Comparison of ENCODE assay signal across 15 mouse cellular contexts in the genomic region with DNA sequence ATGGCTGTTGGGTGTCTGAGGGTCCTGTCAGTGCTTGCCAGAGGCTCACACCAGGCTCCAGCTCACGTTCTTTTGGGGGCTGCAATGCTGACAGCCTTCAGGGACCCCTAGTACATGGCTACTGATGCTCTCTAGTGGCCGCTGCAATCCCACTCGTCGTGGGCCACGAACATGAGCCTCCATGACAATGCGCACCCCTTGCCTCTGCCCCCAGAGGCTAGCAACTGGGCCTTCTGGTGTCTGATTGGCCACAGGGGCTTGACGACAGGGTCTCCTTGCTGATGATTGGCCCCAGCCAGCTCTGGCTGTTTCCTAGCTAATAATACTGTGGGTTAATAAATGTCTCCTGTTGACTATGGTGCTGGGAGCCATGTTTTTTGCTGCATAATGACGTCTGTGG.
A peak's percentile ranks its signal among the peaks of the same experiment; 100 is the strongest.
DNase-seq lines count a peak whose midpoint lies in the region; ATAC-seq lines count a peak whose summit lies in the region.
"Had no signal": no experiment of that assay in that cellular context is flagged by ENCODE, and none has a peak within 500 bp of the region (broad histone marks: within the 10 kb centered on the region; RNA-seq: fewer than 3 reads in every experiment).

No protein-coding gene starts in this region.

- no peak overlapping the region for H3K4me3 ChIP-seq in intestine, embryonic 16.5 days (ENCODE audit: low read length)
- no peak overlapping the region for H3K4me3 ChIP-seq in intestine, embryonic 15.5 days (replicated peaks)
- no peak overlapping the region for H3K4me3 ChIP-seq in embryonic facial prominence, embryonic 11.5 days (ENCODE audit: low read depth, low read length)
- H3K4me3 ChIP-seq in limb, embryonic 13.5 days, result no peak overlapping the region
- H3K4me3 ChIP-seq in neural tube, embryonic 14.5 days (ENCODE audit: low read depth, low read length), result no peak overlapping the region
- H3K4me3 ChIP-seq in heart, embryonic 12.5 days, result no peak overlapping the region
- H3K4me3 ChIP-seq: stomach, embryonic 15.5 days had no signal

- peaks cover 13% of the 10 kb centered on the region for H3K4me1 ChIP-seq in intestine, embryonic 16.5 days (ENCODE audit: control insufficient read depth, insufficient read depth, low read length)
- H3K4me1 ChIP-seq in intestine, embryonic 15.5 days (replicated peaks), result peaks cover 7% of the 10 kb centered on the region
- no peaks in the 10 kb centered on the region for H3K4me1 ChIP-seq in embryonic facial prominence, embryonic 11.5 days (ENCODE audit: control insufficient read depth, insufficient read depth, low read length)
- H3K4me1 ChIP-seq in limb, embryonic 13.5 days, result peaks cover 18% of the 10 kb centered on the region
- H3K4me1 ChIP-seq in neural tube, embryonic 14.5 days (ENCODE audit: control insufficient read depth, insufficient read depth, low read length), result no peaks in the 10 kb centered on the region
- H3K4me1 ChIP-seq in heart, embryonic 12.5 days (replicated peaks), result peaks cover 12% of the 10 kb centered on the region
- H3K4me1 ChIP-seq: forebrain, embryonic 15.5 days; midbrain, embryonic 12.5 days; stomach, embryonic 15.5 days had no signal

- no peak for ATAC-seq in intestine, embryonic 16.5 days
- ATAC-seq in intestine, embryonic 15.5 days, result no peak
- ATAC-seq in embryonic facial prominence, embryonic 11.5 days (replicated peaks; ENCODE audit: insufficient number of reproducible peaks, low FRiP score, low TSS enrichment, low read depth), result no peak
- no peak for ATAC-seq in limb, embryonic 13.5 days (ENCODE audit: low FRiP score, low read depth)
- peak; percentile 57; the same call in 1 of the 2 replicates for ATAC-seq in neural tube, embryonic 14.5 days (ENCODE audit: low read depth)
- ATAC-seq in heart, embryonic 12.5 days (ENCODE audit: insufficient number of reproducible peaks, low FRiP score), result no peak
- ATAC-seq: forebrain, embryonic 15.5 days had no signal

- DNase-seq in embryonic facial prominence, embryonic 11.5 days (ENCODE audit: low spot score), result no peak
- no peak for DNase-seq in adrenal gland, adult (ENCODE audit: inconsistent age in 2 of 2, low spot score in 1 of 2)
- DNase-seq: gastrocnemius, postnatal 14 days; kidney, adult 2 months; lung, postnatal 10 days; right cerebral cortex, postnatal 25 days; thymus, postnatal 25 days had no signal

- no peaks in the 10 kb centered on the region for H3K27me3 ChIP-seq in intestine, embryonic 16.5 days (replicated peaks; ENCODE audit: control insufficient read depth, insufficient read depth, low read length)
- H3K27me3 ChIP-seq in intestine, embryonic 15.5 days (replicated peaks), result no peaks in the 10 kb centered on the region
- H3K27me3 ChIP-seq in embryonic facial prominence, embryonic 11.5 days (ENCODE audit: control insufficient read depth, insufficient read depth, low read length), result no peaks in the 10 kb centered on the region
- no peaks in the 10 kb centered on the region for H3K27me3 ChIP-seq in limb, embryonic 13.5 days
- no peaks in the 10 kb centered on the region for H3K27me3 ChIP-seq in neural tube, embryonic 14.5 days (ENCODE audit: control insufficient read depth, insufficient read depth, low read length)
- no peaks in the 10 kb centered on the region for H3K27me3 ChIP-seq in heart, embryonic 12.5 days (replicated peaks)
- H3K27me3 ChIP-seq: forebrain, embryonic 15.5 days; stomach, embryonic 15.5 days had no signal

- H3K9me3 ChIP-seq in intestine, embryonic 16.5 days (ENCODE audit: control insufficient read depth, low read length), result peaks cover 21% of the 10 kb centered on the region
- peaks cover 14% of the 10 kb centered on the region; the same call in 1 of the 2 replicates for H3K9me3 ChIP-seq in intestine, embryonic 15.5 days
- H3K9me3 ChIP-seq in embryonic facial prominence, embryonic 11.5 days (replicated peaks; ENCODE audit: control insufficient read depth, low read length), result peaks cover 16% of the 10 kb centered on the region
- peaks cover 50% of the 10 kb centered on the region for H3K9me3 ChIP-seq in limb, embryonic 13.5 days
- peaks cover 5% of the 10 kb centered on the region for H3K9me3 ChIP-seq in neural tube, embryonic 14.5 days (ENCODE audit: control insufficient read depth, low read length)
- peaks cover 47% of the 10 kb centered on the region for H3K9me3 ChIP-seq in heart, embryonic 12.5 days (replicated peaks)

- no peak overlapping the region for H3K9ac ChIP-seq in intestine, embryonic 16.5 days (ENCODE audit: low read depth, low read length)
- H3K9ac ChIP-seq in intestine, embryonic 15.5 days, result no peak overlapping the region
- no peak overlapping the region for H3K9ac ChIP-seq in embryonic facial prominence, embryonic 11.5 days (replicated peaks; ENCODE audit: low read length)
- H3K9ac ChIP-seq in limb, embryonic 13.5 days, result no peak overlapping the region
- no peak overlapping the region for H3K9ac ChIP-seq in neural tube, embryonic 14.5 days (replicated peaks; ENCODE audit: low read depth, low read length)
- H3K9ac ChIP-seq in heart, embryonic 12.5 days, result no peak overlapping the region
- H3K9ac ChIP-seq: forebrain, embryonic 15.5 days; midbrain, embryonic 12.5 days; stomach, embryonic 15.5 days had no signal

- 0 out of 2 replicates have a peak overlapping the region, but pooled peaks have one; percentile 39 for H3K27ac ChIP-seq in intestine, embryonic 16.5 days (ENCODE audit: low read length)
- no peak overlapping the region for H3K27ac ChIP-seq in intestine, embryonic 15.5 days
- 0 out of 2 replicates have a peak overlapping the region, but pooled peaks have one; percentile 31 for H3K27ac ChIP-seq in embryonic facial prominence, embryonic 11.5 days (replicated peaks; ENCODE audit: low read depth, low read length)
- peak overlapping the region; percentile 48; the same call in 1 of the 2 replicates for H3K27ac ChIP-seq in limb, embryonic 13.5 days
- peak overlapping the region; percentile 85; the same call in 1 of the 2 replicates for H3K27ac ChIP-seq in neural tube, embryonic 14.5 days (ENCODE audit: low read depth, low read length)
- no peak overlapping the region for H3K27ac ChIP-seq in heart, embryonic 12.5 days (ENCODE audit: poor library complexity, severe bottlenecking)
- H3K27ac ChIP-seq: forebrain, embryonic 15.5 days; midbrain, embryonic 12.5 days; stomach, embryonic 15.5 days had no signal

- 92% methylated on average over 8 of the region's 8 CpGs for WGBS in intestine, embryonic 16.5 days
- 89% methylated on average over 8 of the region's 8 CpGs for WGBS in intestine, embryonic 15.5 days
- 78% methylated on average over 8 of the region's 8 CpGs for WGBS in embryonic facial prominence, embryonic 11.5 days
- whole genome bisulfite sequencing in limb, embryonic 13.5 days, result 80% methylated on average over 8 of the region's 8 CpGs
- WGBS in neural tube, embryonic 14.5 days, result 61% methylated on average over 8 of the region's 8 CpGs
- 71% methylated on average over 8 of the region's 8 CpGs for WGBS in heart, embryonic 12.5 days

- no peaks in the 10 kb centered on the region for H3K36me3 ChIP-seq in intestine, embryonic 16.5 days (ENCODE audit: control insufficient read depth, insufficient read depth, low read length)
- H3K36me3 ChIP-seq in intestine, embryonic 15.5 days, result no peaks in the 10 kb centered on the region
- no peaks in the 10 kb centered on the region for H3K36me3 ChIP-seq in embryonic facial prominence, embryonic 11.5 days (replicated peaks; ENCODE audit: control insufficient read depth, insufficient read depth, low read depth, low read length)
- peaks cover 9% of the 10 kb centered on the region; the same call in 1 of the 2 replicates for H3K36me3 ChIP-seq in limb, embryonic 13.5 days
- no peaks in the 10 kb centered on the region for H3K36me3 ChIP-seq in neural tube, embryonic 14.5 days (ENCODE audit: control insufficient read depth, insufficient read depth, low read length)
- peaks cover 6% of the 10 kb centered on the region for H3K36me3 ChIP-seq in heart, embryonic 12.5 days
- H3K36me3 ChIP-seq: forebrain, embryonic 15.5 days; midbrain, embryonic 12.5 days; stomach, embryonic 15.5 days had no signal

- H3K4me2 ChIP-seq in intestine, embryonic 16.5 days (ENCODE audit: low read depth, low read length), result no peak overlapping the region
- no peak overlapping the region for H3K4me2 ChIP-seq in intestine, embryonic 15.5 days (replicated peaks)
- H3K4me2 ChIP-seq in embryonic facial prominence, embryonic 11.5 days (ENCODE audit: low read depth, low read length), result no peak overlapping the region
- 0 out of 2 replicates have a peak overlapping the region, but pooled peaks have one; percentile 58 for H3K4me2 ChIP-seq in limb, embryonic 13.5 days (replicated peaks)
- no peak overlapping the region; the same call in 1 of the 2 replicates for H3K4me2 ChIP-seq in neural tube, embryonic 14.5 days (ENCODE audit: low read depth, low read length)
- H3K4me2 ChIP-seq in heart, embryonic 12.5 days, result no peak overlapping the region

Comparison
In these comparisons a context has a peak if more than half of its experiments do, and no peak if none do; other contexts are left out.
1. H3K27ac ChIP-seq: peak in intestine, embryonic 16.5 days (single experiment), embryonic facial prominence, embryonic 11.5 days (single experiment), limb, embryonic 13.5 days (single experiment) and neural tube, embryonic 14.5 days (single experiment); none in intestine, embryonic 15.5 days (single experiment) and heart, embryonic 12.5 days (single experiment).